Mouse (Mus musculus) MEL (cell line): ENCODE measurements around the gene Pla2g2e.

Source experiments
- BHLHE40 ChIP-seq: IDR thresholded peaks from 2 replicates; pipeline ENCODE4 v1.6.1; 2012; ENCODE audit warnings: low read depth, mild to moderate bottlenecking, inconsistent platforms, low read length, improper control_type of control experiment, borderline replicate concordance
- CTCF ChIP-seq, 3 experiments: IDR thresholded peaks in 2 of 3; conservative IDR thresholded peaks in 1 of 3; 2 replicates each; pipeline ENCODE4 v1.5.1; 2011 to 2012; ENCODE audit warnings: low read length in 3 of 3, low read depth in 2 of 3, mild to moderate bottlenecking in 2 of 3, improper control_type of control experiment in 1 of 3, inconsistent platforms in 1 of 3, mixed read lengths in 1 of 3, moderate library complexity in 1 of 3; ENCODE audit not compliant: control insufficient read depth in 1 of 3, insufficient read depth in 1 of 3, poor library complexity in 1 of 3, severe bottlenecking in 1 of 3
- EP300 ChIP-seq, 2 experiments: IDR thresholded peaks; 2 replicates each; pipeline ENCODE4 v1.6.1; 2011; ENCODE audit warnings: improper control_type of control experiment in 2 of 2, low read length in 2 of 2, low read depth in 1 of 2, mild to moderate bottlenecking in 1 of 2
- ETS1 ChIP-seq: IDR thresholded peaks from 2 replicates; pipeline ENCODE4 v1.6.1; 2012; ENCODE audit warnings: low read depth, mild to moderate bottlenecking, inconsistent platforms, low read length, improper control_type of control experiment, moderate library complexity
- GABPA ChIP-seq: IDR thresholded peaks from 2 replicates; pipeline ENCODE4 v1.6.1; 2012; ENCODE audit warnings: low read depth, mild to moderate bottlenecking, inconsistent platforms, low read length, improper control_type of control experiment, moderate library complexity
- MAX ChIP-seq: IDR thresholded peaks from 2 replicates; pipeline ENCODE4 v1.6.1; 2011; ENCODE audit warnings: low read length, improper control_type of control experiment
- NRF1 ChIP-seq: IDR thresholded peaks from 2 replicates; pipeline ENCODE4 v1.6.1; 2014; ENCODE audit warnings: low read depth, mild to moderate bottlenecking, inconsistent platforms, low read length, improper control_type of control experiment, moderate library complexity; ENCODE audit not compliant: poor library complexity, insufficient read depth, severe bottlenecking
- POLR2A ChIP-seq, 2 experiments: IDR thresholded peaks; 2 replicates each; pipeline ENCODE4 v1.6.1; 2011 to 2012; ENCODE audit warnings: low read length in 2 of 2, mild to moderate bottlenecking in 2 of 2, control low read depth in 1 of 2, improper control_type of control experiment in 1 of 2, low read depth in 1 of 2, moderate library complexity in 1 of 2; ENCODE audit not compliant: control insufficient read depth in 1 of 2, insufficient read depth in 1 of 2, poor library complexity in 1 of 2
- SIN3A ChIP-seq: IDR thresholded peaks from 2 replicates; pipeline ENCODE4 v1.6.1; 2012; ENCODE audit warnings: low read length, improper control_type of control experiment, inconsistent platforms
- TBP ChIP-seq: IDR thresholded peaks from 2 replicates; pipeline ENCODE4 v1.8.0; 2011; ENCODE audit warnings: low read depth, low read length, improper control_type of control experiment
- ZNF384 ChIP-seq: IDR thresholded peaks from 2 replicates; pipeline ENCODE4 v1.6.1; 2012; ENCODE audit warnings: low read depth, mild to moderate bottlenecking, inconsistent platforms, low read length, improper control_type of control experiment

- TF ChIP-seq SIN3A (no peak), ETS1 (no peak), NRF1 (no peak), GABPA (no peak), CTCF (IDR thresholded peaks at IDR 0.05 in 2 of 3, conservative IDR thresholded peaks at IDR 0.05 in 1 of 3; ENCODE audit: control insufficient read depth in 1 of 3, insufficient read depth in 1 of 3, low read depth in 2 of 3, low read length in 3 of 3, poor library complexity in 1 of 3, severe bottlenecking in 1 of 3) (no peak), TBP (no peak), MAX (no peak), BHLHE40 (no peak), ZNF384 (no peak), POLR2A (IDR thresholded peaks at IDR 0.05; ENCODE audit: control insufficient read depth in 1 of 2, insufficient read depth in 1 of 2, low read depth in 1 of 2, low read length in 2 of 2, poor library complexity in 1 of 2) (no peak), EP300 (IDR thresholded peaks at IDR 0.05; ENCODE audit: low read depth in 1 of 2, low read length in 2 of 2) (no peak)
Observed at GRCm38 (mm10) chr4:138839806-138840205, 37.9 kb upstream of the Pla2g2e start.
